Mouse (Mus musculus) embryonic facial prominence, embryonic 10.5 days (tissue): ENCODE measurements around the gene Gpc6. TPM values are rescaled to one million over a fixed set of nuclear protein-coding genes. Genes with fewer than 3 reads are reported as not detected.

Source experiments
- DNase-seq: peaks from one replicate; pipeline ENCODE4 v3.0.0-alpha.2; 2017; ENCODE audit warnings: low spot score
- H3K27ac ChIP-seq: fragments of 300-500 bp; sonication (generic); replicated peaks from 2 replicates; pipeline ENCODE4 v1.5.1; 2016; ENCODE audit warnings: mild to moderate bottlenecking
- H3K27me3 ChIP-seq: fragments of 300-500 bp; sonication (generic); replicated peaks from 2 replicates; pipeline ENCODE4 v1.6.1; 2016; ENCODE audit warnings: low read depth, mild to moderate bottlenecking; ENCODE audit not compliant: poor library complexity, severe bottlenecking
- H3K36me3 ChIP-seq: fragments of 300-500 bp; sonication (generic); replicated peaks from 2 replicates; pipeline ENCODE4 v1.6.1; 2016; ENCODE audit warnings: mild to moderate bottlenecking, moderate library complexity
- H3K4me1 ChIP-seq: fragments of 300-500 bp; sonication (generic); 2 replicates; pipeline ENCODE4 v1.6.1; 2016
- H3K4me3 ChIP-seq: fragments of 300-500 bp; sonication (generic); 2 replicates; pipeline ENCODE4 v1.5.1; 2016; ENCODE audit warnings: mild to moderate bottlenecking, moderate library complexity
- H3K9me3 ChIP-seq: fragments of 300-500 bp; sonication (generic); 2 replicates; pipeline ENCODE4 v1.6.1; 2016; ENCODE audit warnings: mild to moderate bottlenecking
- WGBS: fragments of 180-500 bp; shearing (Covaris S2); methylation state at CpG from one replicate; pipeline ENCODE4 v1.1.7; 2016; 5-methylcytosine and 5-hydroxymethylcytosine counted together
- polyA plus RNA-seq: library from polyadenylated mRNA; unstranded; fragments of >200 nt; fragmentation: Nextera tagmentation; extraction: Ambion mirVana; gene quantifications from 2 replicates; pipeline ENCODE4 v1.2.1, GENCODE M21; 2016

Gpc6 gene
- polyA plus RNA-seq, 1 experiment from 2014 or later = 41.4 TPM

- no peaks in the 10 kb centered on the region for H3K36me3 ChIP-seq
- no peak overlapping the region for H3K4me3 ChIP-seq
- 77% methylated on average over 7 of the region's 7 CpGs for WGBS
- H3K27me3 ChIP-seq = no peaks in the 10 kb centered on the region
- no peaks in the 10 kb centered on the region for H3K9me3 ChIP-seq
- DNase-seq = no peak
- H3K27ac ChIP-seq = no peak overlapping the region
- peaks cover 6% of the 10 kb centered on the region; the same call in 1 of the 2 replicates for H3K4me1 ChIP-seq
Measured at GRCm38 (mm10) chr14:117556715-117557320, 631.7 kb downstream of the Gpc6 start.

- H3K36me3 ChIP-seq = no peaks in the 10 kb centered on the region
- H3K4me3 ChIP-seq = no peak overlapping the region
- H3K9me3 ChIP-seq = no peaks in the 10 kb centered on the region
- H3K4me1 ChIP-seq = no peaks in the 10 kb centered on the region
- H3K27ac ChIP-seq = no peak overlapping the region
- WGBS = 81% methylated on average over 4 of the region's 4 CpGs
- DNase-seq = no peak
- H3K27me3 ChIP-seq = no peaks in the 10 kb centered on the region
Measured at GRCm38 (mm10) chr14:117562146-117562545, 637.0 kb downstream of the Gpc6 start.

GRCm38 (mm10) chr14:117569278-117569677, 644.2 kb downstream of the Gpc6 start:
- Histone ChIP-seq H3K27ac (no peak overlapping the region), H3K36me3 (no peaks in the 10 kb centered on the region), H3K4me1 (peaks cover 18% of the 10 kb centered on the region), H3K4me3 (no peak overlapping the region), H3K27me3 (no peaks in the 10 kb centered on the region), H3K9me3 (no peaks in the 10 kb centered on the region)
- WGBS = 62% methylated on average over 4 of the region's 4 CpGs
- peak; percentile 21 for DNase-seq

- no peaks in the 10 kb centered on the region for H3K36me3 ChIP-seq
- 86% methylated on average over 8 of the region's 8 CpGs for WGBS
- no peak for DNase-seq
- peaks cover 22% of the 10 kb centered on the region for H3K4me1 ChIP-seq
- H3K4me3 ChIP-seq = no peak overlapping the region
- H3K27ac ChIP-seq = no peak overlapping the region
- H3K9me3 ChIP-seq = no peaks in the 10 kb centered on the region
- no peaks in the 10 kb centered on the region for H3K27me3 ChIP-seq
Measured at GRCm38 (mm10) chr14:117572213-117572612, 647.1 kb downstream of the Gpc6 start.

GRCm38 (mm10) chr14:117574216-117574615, 649.1 kb downstream of the Gpc6 start:
- H3K9me3 ChIP-seq = no peaks in the 10 kb centered on the region
- H3K4me3 ChIP-seq = no peak overlapping the region
- H3K4me1 ChIP-seq = peaks cover 21% of the 10 kb centered on the region
- H3K27ac ChIP-seq = no peak overlapping the region
- WGBS = 49% methylated on average over 6 of the region's 6 CpGs
- peak; percentile 31 for DNase-seq
- no peaks in the 10 kb centered on the region for H3K27me3 ChIP-seq
- H3K36me3 ChIP-seq = no peaks in the 10 kb centered on the region

GRCm38 (mm10) chr14:117581740-117582139, 656.6 kb downstream of the Gpc6 start:
- 93% methylated on average over 6 of the region's 6 CpGs for WGBS
- no peak for DNase-seq
- no peaks in the 10 kb centered on the region for H3K36me3 ChIP-seq
- H3K27me3 ChIP-seq = no peaks in the 10 kb centered on the region
- H3K4me1 ChIP-seq = no peaks in the 10 kb centered on the region
- H3K4me3 ChIP-seq = no peak overlapping the region
- no peaks in the 10 kb centered on the region for H3K9me3 ChIP-seq
- H3K27ac ChIP-seq = no peak overlapping the region

- H3K27me3 ChIP-seq = no peaks in the 10 kb centered on the region
- no peak overlapping the region for H3K4me3 ChIP-seq
- no peaks in the 10 kb centered on the region for H3K9me3 ChIP-seq
- H3K36me3 ChIP-seq = no peaks in the 10 kb centered on the region
- H3K27ac ChIP-seq = no peak overlapping the region
- no peak for DNase-seq
- WGBS = 88% methylated on average over 5 of the region's 5 CpGs
- H3K4me1 ChIP-seq = peaks cover 4% of the 10 kb centered on the region
Measured at GRCm38 (mm10) chr14:117599758-117600157, 674.6 kb downstream of the Gpc6 start.

GRCm38 (mm10) chr14:117603837-117604236, 678.7 kb downstream of the Gpc6 start:
- no peak overlapping the region for H3K27ac ChIP-seq
- H3K4me1 ChIP-seq = peaks cover 4% of the 10 kb centered on the region
- no peaks in the 10 kb centered on the region for H3K36me3 ChIP-seq
- WGBS = 54% methylated on average over 1 of the region's 1 CpGs
- no peaks in the 10 kb centered on the region for H3K9me3 ChIP-seq
- no peak for DNase-seq
- H3K27me3 ChIP-seq = no peaks in the 10 kb centered on the region
- no peak overlapping the region for H3K4me3 ChIP-seq

- H3K36me3 ChIP-seq = no peaks in the 10 kb centered on the region
- DNase-seq = no peak
- WGBS = 87% methylated on average over 2 of the region's 2 CpGs
- H3K4me3 ChIP-seq = no peak overlapping the region
- peaks cover 4% of the 10 kb centered on the region for H3K4me1 ChIP-seq
- H3K27ac ChIP-seq = no peak overlapping the region
- 0 out of 2 replicates have a peak, but pooled peaks cover 4% of the 10 kb centered on the region for H3K9me3 ChIP-seq
- H3K27me3 ChIP-seq = no peaks in the 10 kb centered on the region
Measured at GRCm38 (mm10) chr14:117605750-117606149, 680.6 kb downstream of the Gpc6 start.

- H3K27ac ChIP-seq = no peak overlapping the region
- no peak overlapping the region for H3K4me3 ChIP-seq
- 40% methylated on average over 3 of the region's 3 CpGs for WGBS
- no peak for DNase-seq
- H3K9me3 ChIP-seq = 0 out of 2 replicates have a peak, but pooled peaks cover 4% of the 10 kb centered on the region
- H3K36me3 ChIP-seq = no peaks in the 10 kb centered on the region
- no peaks in the 10 kb centered on the region for H3K27me3 ChIP-seq
- H3K4me1 ChIP-seq = no peaks in the 10 kb centered on the region
Measured at GRCm38 (mm10) chr14:117611113-117611512, 686.0 kb downstream of the Gpc6 start.

GRCm38 (mm10) chr14:117625100-117625710, 700.1 kb downstream of the Gpc6 start:
- 73% methylated on average over 9 of the region's 9 CpGs for WGBS
- H3K27ac ChIP-seq = no peak overlapping the region
- peaks cover 11% of the 10 kb centered on the region for H3K4me1 ChIP-seq
- H3K4me3 ChIP-seq = no peak overlapping the region
- no peaks in the 10 kb centered on the region for H3K36me3 ChIP-seq
- no peaks in the 10 kb centered on the region for H3K9me3 ChIP-seq
- no peak for DNase-seq
- H3K27me3 ChIP-seq = no peaks in the 10 kb centered on the region

GRCm38 (mm10) chr14:117634238-117634940, 709.3 kb downstream of the Gpc6 start:
- DNase-seq = no peak
- 83% methylated on average over 14 of the region's 14 CpGs for WGBS
- Histone ChIP-seq H3K9me3 (no peaks in the 10 kb centered on the region), H3K4me3 (no peak overlapping the region), H3K36me3 (no peaks in the 10 kb centered on the region), H3K4me1 (no peaks in the 10 kb centered on the region), H3K27ac (no peak overlapping the region), H3K27me3 (no peaks in the 10 kb centered on the region)

GRCm38 (mm10) chr14:117641853-117642252, 716.7 kb downstream of the Gpc6 start:
- 80% methylated on average over 2 of the region's 2 CpGs for WGBS
- no peak overlapping the region for H3K4me3 ChIP-seq
- no peak overlapping the region for H3K27ac ChIP-seq
- no peak for DNase-seq
- H3K4me1 ChIP-seq = no peaks in the 10 kb centered on the region
- H3K9me3 ChIP-seq = no peaks in the 10 kb centered on the region
- H3K27me3 ChIP-seq = no peaks in the 10 kb centered on the region
- H3K36me3 ChIP-seq = no peaks in the 10 kb centered on the region
